ENCODE assay signal across 29 mouse cellular contexts in genomic region chr2:59186966-59187365, GRCm38 (mm10). TPM values are rescaled to one million over a fixed set of nuclear protein-coding genes. Genes with fewer than 3 reads are reported as not detected.
DNase-seq lines count a peak whose midpoint lies in the region; ATAC-seq and TF ChIP-seq lines count a peak whose summit lies in the region.
"Had no signal": no experiment of that assay in that cellular context is flagged by ENCODE, and none has a peak within 500 bp of the region (broad histone marks: within the 10 kb centered on the region; RNA-seq: fewer than 3 reads in every experiment).

No protein-coding gene starts in this region.

- H3K4me1 ChIP-seq in midbrain, embryonic 13.5 days (replicated peaks): peaks cover 9% of the 10 kb centered on the region; the same call in 1 of the 2 replicates
- no peaks in the 10 kb centered on the region; the same call in 1 of the 2 replicates for H3K4me1 ChIP-seq in midbrain, postnatal 0 days (ENCODE audit: insufficient read depth, low read length)
- H3K4me1 ChIP-seq: forebrain, embryonic 10.5 days; forebrain, embryonic 12.5 days had no signal

- H3K4me2 ChIP-seq in midbrain, embryonic 13.5 days (replicated peaks): no peak overlapping the region
- H3K4me2 ChIP-seq in midbrain, postnatal 0 days (ENCODE audit: low read depth, low read length, poor library complexity, severe bottlenecking): no peak overlapping the region
- H3K4me2 ChIP-seq: embryonic facial prominence, embryonic 13.5 days; embryonic facial prominence, embryonic 15.5 days; forebrain, embryonic 12.5 days had no signal

- H3K27ac ChIP-seq in macrophage: peak overlapping the region; percentile 54
- no peak overlapping the region for H3K27ac ChIP-seq in midbrain, embryonic 13.5 days
- H3K27ac ChIP-seq in midbrain, postnatal 0 days (ENCODE audit: low read depth, low read length): no peak overlapping the region
- H3K27ac ChIP-seq: embryonic facial prominence, embryonic 13.5 days; embryonic facial prominence, embryonic 15.5 days; forebrain, embryonic 10.5 days; forebrain, embryonic 12.5 days had no signal

- WGBS in macrophage (ENCODE audit: missing documents): 95% methylated on average over 6 of the region's 6 CpGs
- 97% methylated on average over 6 of the region's 6 CpGs for WGBS in midbrain, embryonic 13.5 days
- 96% methylated on average over 6 of the region's 6 CpGs for WGBS in midbrain, postnatal 0 days

- ATAC-seq in midbrain, embryonic 13.5 days: no peak
- no peak for ATAC-seq in midbrain, postnatal 0 days (ENCODE audit: low FRiP score)
- ATAC-seq: CD4-positive, CD25-positive, alpha-beta regulatory T cell, adult 4 months; forebrain, embryonic 14.5 days; forebrain, embryonic 16.5 days had no signal

- no peak overlapping the region for H3K9ac ChIP-seq in midbrain, embryonic 13.5 days (replicated peaks)
- no peak overlapping the region for H3K9ac ChIP-seq in midbrain, postnatal 0 days (replicated peaks; ENCODE audit: low read length, poor library complexity, severe bottlenecking)
- H3K9ac ChIP-seq: embryonic facial prominence, embryonic 13.5 days; embryonic facial prominence, embryonic 15.5 days; forebrain, embryonic 12.5 days had no signal

- TF ChIP-seq CTCF in midbrain, postnatal 0 days (IDR thresholded peaks at IDR 0.05): no peak

- peaks cover 91% of the 10 kb centered on the region for H3K79me2 ChIP-seq in macrophage (ENCODE audit: inconsistent target)

- H3K4me3 ChIP-seq in macrophage (ENCODE audit: inconsistent target): no peak overlapping the region
- no peak overlapping the region for H3K4me3 ChIP-seq in midbrain, embryonic 13.5 days (replicated peaks)
- H3K4me3 ChIP-seq in midbrain, postnatal 0 days (ENCODE audit: low read depth, low read length): no peak overlapping the region
- H3K4me3 ChIP-seq: embryonic facial prominence, embryonic 13.5 days; embryonic facial prominence, embryonic 15.5 days; erythroblast, embryonic 14.5 days; forebrain, embryonic 10.5 days; forebrain, embryonic 12.5 days had no signal

- no peaks in the 10 kb centered on the region for H3K36me3 ChIP-seq in macrophage (ENCODE audit: inconsistent target)
- peaks cover 9% of the 10 kb centered on the region; the same call in 1 of the 2 replicates for H3K36me3 ChIP-seq in midbrain, embryonic 13.5 days
- H3K36me3 ChIP-seq in midbrain, postnatal 0 days (ENCODE audit: insufficient read depth, low read length): no peaks in the 10 kb centered on the region

- no peaks in the 10 kb centered on the region for H3K27me3 ChIP-seq in midbrain, embryonic 13.5 days
- H3K27me3 ChIP-seq in midbrain, postnatal 0 days (ENCODE audit: insufficient read depth, low read length): no peaks in the 10 kb centered on the region
- H3K27me3 ChIP-seq: CH12.LX; embryonic facial prominence, embryonic 13.5 days; embryonic facial prominence, embryonic 15.5 days; forebrain, embryonic 12.5 days had no signal

- H3K9me3 ChIP-seq in midbrain, embryonic 13.5 days: no peaks in the 10 kb centered on the region
- no peaks in the 10 kb centered on the region for H3K9me3 ChIP-seq in midbrain, postnatal 0 days (ENCODE audit: low read length)
- H3K9me3 ChIP-seq: embryonic facial prominence, embryonic 13.5 days; embryonic facial prominence, embryonic 15.5 days; forebrain, embryonic 10.5 days; forebrain, embryonic 12.5 days had no signal

- peak; percentile 64 for DNase-seq in heart, adult 11 months
- no peak for DNase-seq in heart, adult 18-20 months
- DNase-seq in ES-CJ7 (ENCODE audit: low read depth, low spot score) (peak; percentile 43), ZHBTc4 (ENCODE audit: low read depth, low spot score) (peak; percentile 43)
- no peak for DNase-seq in midbrain, postnatal 0 days (ENCODE audit: low spot score)
- no peak for DNase-seq in layer of hippocampus, adult 9-10 months (ENCODE audit: low spot score)
- DNase-seq: adrenal gland, adult 2 months; adrenal gland, postnatal 10 days; adrenal gland, postnatal 36 days; B cell, adult 2 months; cerebellum, adult 11 months; cerebellum, adult 8-10 months; cerebellum, adult 9-11 months; cerebellum, postnatal 14 days; cerebellum, postnatal 36 days; embryo, embryonic 11 days had no signal

RNA-seq across cellular contexts. Expression of gene Pkp4, which starts 26.3 kb away (rescaled TPM):
- total RNA-seq in heart, adult 18-20 months (2021): 100 to 1,000 TPM; 129 to 159 TPM
- total RNA-seq in macrophage (2018; cell fraction: chromatin; rRNA removed): 100 to 1,000 TPM in 9 of 26 experiments, 10 to 100 TPM in 17; 48.9 to 172 (median 89.5) TPM
- total RNA-seq in macrophage (2018; cell fraction: cytosol; rRNA removed): 10 to 100 TPM; 40.1 to 61.8 (median 51.8) TPM
- total RNA-seq in macrophage (2018; cell fraction: nucleus; rRNA removed): 100 to 1,000 TPM in 5 of 26 experiments, 10 to 100 TPM in 21; 57.4 to 161 (median 83.1) TPM
- polyA plus RNA-seq in macrophage (2018): 33.2 to 69.4 TPM (median 48.4 TPM) in 3 replicates
- 17.4 and 17.7 TPM in 2 replicates for polyA plus RNA-seq in midbrain, embryonic 13.5 days (2015; fragmentation: Nextera tagmentation; extraction: Ambion mirVana)
- 87.1 and 105 TPM in 2 replicates for total RNA-seq in midbrain, postnatal 0 days (2014; rRNA removed)
- 19.3 and 21.6 TPM in 2 replicates for polyA plus RNA-seq in midbrain, postnatal 0 days (2015; fragmentation: Nextera tagmentation; extraction: Ambion mirVana)
- total RNA-seq: CH12.LX, MEL had no signal

RNA-seq across cellular contexts. Expression of gene Ccdc148, which starts 26.5 kb away (rescaled TPM):
- 1 to 10 TPM in 1 of 2 experiments, under 1 TPM in 1; 0.69 to 1.0 TPM for total RNA-seq in heart, adult 18-20 months (2021)
- 10 to 100 TPM in 7 of 26 experiments, 1 to 10 TPM in 18, under 1 TPM in 1; 0.96 to 15.3 (median 3.4) TPM for total RNA-seq in macrophage (2018; cell fraction: chromatin; rRNA removed)
- total RNA-seq in macrophage (2018; cell fraction: cytosol; rRNA removed): 10 to 100 TPM in 1 of 26 experiments, 1 to 10 TPM in 23, under 1 TPM in 2; 0.76 to 10.2 (median 3.2) TPM
- 10 to 100 TPM in 6 of 26 experiments, 1 to 10 TPM in 20; 1.0 to 15.7 (median 3.9) TPM for total RNA-seq in macrophage (2018; cell fraction: nucleus; rRNA removed)
- 1.8 to 14.4 TPM (median 8.7 TPM) in 3 replicates for polyA plus RNA-seq in macrophage (2018)
- 3.3 and 3.9 TPM in 2 replicates for polyA plus RNA-seq in midbrain, embryonic 13.5 days (2015; fragmentation: Nextera tagmentation; extraction: Ambion mirVana)
- 5.3 and 6.0 TPM in 2 replicates for total RNA-seq in midbrain, postnatal 0 days (2014; rRNA removed)
- polyA plus RNA-seq in midbrain, postnatal 0 days (2015; fragmentation: Nextera tagmentation; extraction: Ambion mirVana): 6.5 and 7.7 TPM in 2 replicates
- total RNA-seq: CH12.LX; common myeloid progenitor, adult 5-6 weeks; MEL had no signal
- polyA plus RNA-seq: erythroblast, embryonic 14.5 days had no signal

Comparison
In these comparisons a context has a peak if more than half of its experiments do, and no peak if none do; other contexts are left out.
1. DNase-seq: peak in heart, adult 11 months (single experiment), ES-CJ7 (single experiment) and ZHBTc4 (single experiment); none in heart, adult 18-20 months (0 of 2), midbrain, postnatal 0 days (single experiment) and layer of hippocampus, adult 9-10 months (single experiment).